Mouse (Mus musculus): Measurements from ENCODE around the gene Eng.

Gene Eng

DNA sequence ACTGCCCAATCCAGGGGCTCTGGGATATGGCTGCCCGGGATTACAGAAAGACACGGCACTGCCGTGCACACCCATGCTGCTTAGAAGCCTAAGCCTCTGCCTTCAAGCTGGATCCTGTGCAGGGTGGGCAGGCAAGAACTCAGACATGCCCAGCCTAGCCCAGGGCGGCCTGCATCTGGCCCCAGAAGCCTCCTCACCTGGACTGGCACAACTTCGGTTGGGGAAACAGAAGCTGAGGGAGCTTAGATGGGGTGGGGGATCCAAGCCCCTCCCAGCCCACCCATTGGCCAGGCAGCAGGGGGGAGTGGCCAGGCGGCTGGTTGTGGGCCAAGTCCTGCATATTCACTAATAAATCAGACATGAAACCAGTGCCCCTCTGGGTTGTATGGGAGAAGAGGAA lies 35.4 kb downstream of the Eng start:
- DNase-seq (ENCODE audit: low spot score), result no peak

DNA sequence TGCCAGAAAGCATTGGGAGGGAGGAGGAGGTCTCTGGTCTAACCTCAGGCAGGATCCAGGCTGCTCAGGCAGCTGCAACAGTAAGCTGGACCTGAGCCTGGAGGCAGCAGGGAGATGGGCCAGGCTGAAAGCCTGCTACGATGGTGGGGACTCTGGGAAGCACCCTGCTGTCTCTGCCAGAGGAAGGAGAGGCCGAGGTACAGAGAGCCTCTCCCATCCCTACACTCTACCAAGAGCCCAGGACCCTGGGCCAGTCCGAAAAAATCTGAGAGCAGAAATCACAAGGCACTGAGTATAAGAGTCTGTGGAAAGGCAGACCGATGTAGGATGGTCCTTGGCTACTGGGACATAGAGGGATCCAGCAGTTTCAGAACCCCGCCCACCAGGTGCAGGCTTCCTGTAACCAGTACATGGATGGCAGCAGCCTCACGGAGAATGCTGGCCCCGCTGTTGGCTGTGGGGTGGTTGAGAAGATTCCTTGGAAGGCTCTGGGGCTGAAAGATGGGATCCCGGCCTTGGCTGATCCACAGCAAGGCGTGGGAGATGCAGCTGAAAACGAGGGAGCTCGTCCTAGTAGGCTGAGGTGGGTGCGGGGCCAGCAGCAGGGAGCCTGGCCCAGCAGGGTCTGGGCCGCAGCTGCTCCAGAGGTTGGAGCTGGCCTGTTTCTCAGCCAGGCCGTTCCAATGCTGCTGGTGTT lies 36.5 kb downstream of the Eng start:
- DNase-seq (ENCODE audit: low spot score), result no peak

DNA sequence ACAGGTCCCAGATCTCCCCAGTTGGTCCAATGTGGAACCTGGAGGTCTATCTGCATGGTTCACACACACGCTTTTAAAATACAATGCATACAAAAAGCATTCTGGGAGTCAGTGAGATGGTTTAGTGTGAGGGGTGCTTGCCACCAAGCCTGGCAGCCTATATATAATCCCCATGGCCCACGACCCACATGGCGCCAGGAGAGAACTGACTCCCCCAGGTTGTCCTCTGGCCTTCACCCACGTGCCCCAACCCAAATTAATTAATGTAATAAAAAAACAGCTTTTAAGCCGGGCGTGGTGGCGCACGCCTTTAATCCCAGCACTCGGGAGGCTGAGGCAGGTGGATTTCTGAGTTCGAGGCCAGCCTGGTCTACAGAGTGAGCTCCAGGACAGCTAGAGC lies 37.3 kb downstream of the Eng start:
- DNase-seq (ENCODE audit: low spot score), result no peak

DNA sequence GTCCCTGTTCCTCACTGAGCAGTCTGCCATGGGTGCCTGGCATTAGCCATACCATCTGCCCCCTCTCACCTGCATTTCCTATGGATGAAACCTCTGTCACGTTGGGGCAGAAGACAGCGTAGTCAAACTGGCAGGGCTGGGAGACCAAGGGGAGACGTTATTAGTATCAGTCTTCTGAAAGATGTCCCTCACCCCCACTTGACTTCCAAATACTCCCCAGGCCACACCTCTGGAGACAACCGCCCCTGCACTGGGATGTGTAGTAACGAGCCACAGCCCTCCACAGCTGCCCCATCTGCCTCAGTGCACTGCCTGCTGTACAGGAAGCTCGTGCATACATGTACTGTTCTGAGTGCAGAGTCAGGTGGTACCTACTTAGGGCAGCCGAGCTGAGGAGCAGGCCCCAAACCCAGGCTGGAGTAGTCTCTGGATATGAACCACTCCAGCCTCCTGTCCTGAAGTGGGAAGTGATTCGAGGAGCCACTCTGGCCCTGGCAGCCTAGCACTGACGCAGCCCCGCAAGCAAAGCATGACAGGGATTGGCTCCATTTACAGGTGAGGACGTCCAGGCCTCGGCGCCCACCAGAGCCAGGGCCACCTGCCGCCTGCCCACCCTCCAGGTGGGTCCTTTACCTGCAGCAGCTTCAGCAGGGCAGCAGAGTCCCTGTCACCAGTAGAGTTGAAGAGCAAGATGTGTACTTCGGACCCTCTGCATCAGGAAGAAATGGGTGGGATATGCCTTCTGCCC lies 38.5 kb downstream of the Eng start:
- no peak for DNase-seq (ENCODE audit: low spot score)

DNA sequence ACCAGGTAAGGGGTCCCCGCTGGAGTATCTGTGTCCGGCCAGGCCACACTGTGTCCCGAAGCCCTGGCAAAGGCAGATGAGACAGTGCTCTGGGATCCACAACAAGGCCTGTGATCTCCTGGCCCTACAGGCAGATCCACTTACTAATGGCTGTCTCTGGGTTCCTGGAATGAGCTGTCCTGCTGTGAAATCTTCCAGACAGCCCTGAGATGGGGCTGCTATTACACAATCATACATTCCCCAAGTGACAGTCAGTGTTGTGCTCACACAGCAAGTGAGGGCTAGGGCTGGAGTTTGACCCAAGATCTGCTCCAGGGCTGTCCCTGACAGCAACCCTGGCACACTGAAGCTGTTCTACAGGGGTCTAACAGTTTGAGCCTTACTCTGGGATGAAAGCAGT lies 39.4 kb downstream of the Eng start:
- no peak for DNase-seq (ENCODE audit: low spot score)

DNA sequence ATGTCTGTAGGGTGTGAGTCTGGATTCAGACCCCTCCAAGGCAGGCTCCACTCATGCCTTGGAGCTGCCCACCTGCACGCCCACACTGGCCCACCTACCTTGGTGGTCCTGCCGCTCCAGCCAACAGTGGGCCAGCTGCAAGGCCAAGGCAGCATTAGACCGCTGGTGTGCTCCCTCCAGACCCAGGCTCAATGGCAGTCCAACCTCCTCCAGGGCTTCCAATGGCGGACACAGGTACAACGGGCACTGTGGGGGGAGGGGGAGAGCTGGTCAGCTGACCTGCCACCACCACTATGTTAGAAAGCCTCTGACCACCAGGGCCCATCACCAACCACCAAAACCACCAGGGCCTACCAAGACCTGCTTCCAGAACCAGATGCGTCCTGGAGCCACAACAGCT lies 40.2 kb downstream of the Eng start:
- no peak for DNase-seq (ENCODE audit: low spot score)

DNA sequence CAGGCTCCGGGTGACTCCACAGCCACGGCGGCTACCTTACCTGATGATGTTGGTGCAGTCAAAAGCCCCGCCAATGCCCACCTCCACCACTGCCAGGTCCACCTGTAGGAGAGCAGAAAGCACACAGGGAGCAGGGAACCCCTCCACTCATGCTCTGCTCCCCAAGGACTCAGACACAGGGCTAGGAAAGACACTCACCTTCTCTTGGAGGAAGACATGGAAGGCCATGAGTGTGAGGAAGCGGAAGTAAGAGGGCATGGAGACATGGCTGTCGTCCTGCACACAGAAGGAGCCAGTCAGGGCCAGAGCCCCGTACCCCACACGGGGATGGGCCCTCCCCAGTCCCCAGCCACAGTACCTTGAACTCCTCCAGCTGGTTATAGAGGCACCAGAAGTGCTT lies 41.2 kb downstream of the Eng start:
- DNase-seq (ENCODE audit: low spot score), result no peak

DNA sequence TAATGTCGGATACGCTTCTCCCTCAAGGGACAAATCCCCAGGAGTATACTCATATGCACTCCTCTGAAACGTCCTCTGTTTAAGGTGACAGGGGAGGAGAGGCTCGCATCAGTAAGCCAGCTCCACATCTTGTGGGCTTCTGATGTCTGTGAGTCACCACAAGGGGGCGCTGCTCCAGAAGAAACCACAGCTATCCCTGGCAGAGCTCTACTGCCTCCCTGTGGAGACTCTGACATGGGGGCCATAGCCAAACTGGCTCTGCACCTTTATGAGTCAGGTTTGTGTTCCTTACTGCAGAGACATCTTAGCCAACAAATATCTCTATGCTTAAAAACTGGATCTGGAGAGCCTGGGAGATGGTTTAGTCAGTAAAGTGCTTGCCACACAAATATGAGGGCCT lies 43.0 kb downstream of the Eng start:
- DNase-seq (ENCODE audit: low spot score), result peak; percentile 93

DNA sequence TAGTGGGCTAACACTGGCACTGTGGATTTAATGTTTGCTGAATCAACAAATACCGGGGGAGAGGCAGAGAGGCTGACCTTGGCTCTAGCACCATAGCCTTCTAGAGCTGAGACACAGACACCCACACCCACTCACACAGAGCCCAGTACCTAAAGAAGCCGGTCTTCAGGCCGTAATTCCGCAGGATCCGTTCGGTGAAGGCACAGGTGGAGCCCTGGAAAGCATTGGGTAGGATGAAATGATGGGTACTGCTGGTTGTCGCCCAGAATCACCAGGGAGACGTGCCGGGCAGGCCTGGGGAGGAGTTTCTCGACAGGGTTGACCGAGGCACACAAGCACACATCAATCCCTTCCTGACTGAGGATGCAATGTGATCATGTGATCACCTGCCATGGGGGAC lies 44.6 kb downstream of the Eng start:
- no peak for DNase-seq (ENCODE audit: low spot score)

DNA sequence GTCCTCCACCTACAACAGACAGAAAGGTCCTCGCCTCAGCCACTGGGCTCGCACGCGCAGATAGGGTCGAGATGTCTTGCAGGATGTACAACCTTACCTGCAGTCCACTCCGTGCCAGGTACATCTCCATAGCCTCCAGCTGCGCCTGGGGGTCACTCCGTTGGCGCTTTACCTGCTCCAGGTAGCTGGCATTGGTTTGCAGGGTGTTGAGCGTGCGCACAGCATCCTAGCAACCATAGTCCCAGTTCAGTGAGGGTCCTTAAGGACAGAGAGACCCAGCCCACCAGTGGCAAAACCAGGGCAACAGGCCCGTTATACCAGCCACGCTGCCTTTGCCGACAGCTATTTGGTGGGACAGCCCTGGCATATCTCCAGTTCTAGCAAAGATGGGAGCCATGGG lies 46.1 kb downstream of the Eng start:
- no peak for DNase-seq (ENCODE audit: low spot score)

DNA sequence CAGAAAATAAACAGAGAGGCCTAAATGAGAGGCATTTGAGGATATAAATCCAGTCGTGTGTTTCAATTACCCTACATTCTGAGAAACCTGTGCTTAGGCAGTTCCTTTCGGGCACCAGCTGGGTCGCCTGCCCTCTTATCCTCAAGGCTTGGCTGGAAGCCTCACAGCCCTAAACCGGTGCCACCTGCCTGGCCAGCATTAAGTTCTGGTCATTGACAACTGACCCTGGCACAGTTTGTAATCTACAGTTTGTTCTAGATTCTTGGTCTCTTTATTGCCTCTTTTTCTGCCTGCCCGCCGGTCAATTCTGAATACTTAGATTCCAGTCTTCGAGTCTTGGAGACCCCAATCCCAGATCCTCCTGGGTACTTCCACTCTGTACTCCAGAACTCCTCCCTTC lies 46.9 kb downstream of the Eng start:
- DNase-seq (ENCODE audit: low spot score), result peak; percentile 59

DNA sequence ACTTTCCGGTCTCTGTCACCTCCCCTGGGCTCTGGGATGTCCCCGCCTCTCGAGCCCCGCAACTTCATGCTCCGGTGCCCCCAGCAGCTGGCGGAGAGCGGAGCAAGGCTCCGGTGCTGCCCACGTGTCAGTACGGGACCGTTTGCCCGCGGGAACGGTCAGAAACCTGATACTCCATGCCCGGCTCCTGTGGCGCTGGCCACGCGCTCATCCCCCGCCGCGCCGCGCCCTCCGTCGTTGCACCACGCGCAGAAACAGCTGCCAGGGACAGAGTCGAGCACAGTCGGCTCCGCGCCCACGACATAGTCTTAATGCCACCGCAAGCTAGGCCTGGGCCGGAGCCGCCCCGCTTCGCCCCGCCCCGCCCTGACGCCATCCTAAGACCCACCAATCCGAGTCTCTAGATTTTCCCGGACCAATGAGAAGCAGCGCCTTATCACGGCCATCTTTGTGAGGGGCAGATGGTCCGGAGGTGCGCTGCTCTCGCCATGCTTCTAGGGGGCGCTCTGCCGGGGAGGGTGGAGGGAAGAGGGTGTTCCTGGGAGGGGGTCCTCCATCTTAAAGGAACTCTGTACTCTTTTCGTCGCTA lies 47.5 kb downstream of the Eng start:
- peak; percentile 96 for DNase-seq (ENCODE audit: low spot score)

DNA sequence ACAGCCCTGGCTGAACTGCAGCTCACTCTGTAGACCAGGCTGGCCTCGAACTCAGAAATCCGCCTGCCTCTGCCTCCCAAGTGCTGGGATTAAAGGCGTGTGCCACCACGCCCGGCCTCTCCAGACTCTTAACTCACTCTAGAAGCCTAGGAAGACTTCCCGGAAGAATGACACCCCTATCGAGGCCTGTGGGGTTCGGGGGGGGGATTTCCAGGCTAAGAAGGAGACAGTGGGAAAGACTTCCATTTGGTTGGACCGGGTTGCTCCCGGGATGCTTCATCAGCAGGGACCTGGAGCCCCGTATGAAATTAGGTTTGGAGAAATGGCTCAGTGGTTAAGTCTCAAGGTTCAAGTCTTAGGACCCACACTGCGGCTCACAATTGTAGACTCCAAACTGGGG lies 48.3 kb downstream of the Eng start:
- DNase-seq (ENCODE audit: low spot score), result no peak

DNA sequence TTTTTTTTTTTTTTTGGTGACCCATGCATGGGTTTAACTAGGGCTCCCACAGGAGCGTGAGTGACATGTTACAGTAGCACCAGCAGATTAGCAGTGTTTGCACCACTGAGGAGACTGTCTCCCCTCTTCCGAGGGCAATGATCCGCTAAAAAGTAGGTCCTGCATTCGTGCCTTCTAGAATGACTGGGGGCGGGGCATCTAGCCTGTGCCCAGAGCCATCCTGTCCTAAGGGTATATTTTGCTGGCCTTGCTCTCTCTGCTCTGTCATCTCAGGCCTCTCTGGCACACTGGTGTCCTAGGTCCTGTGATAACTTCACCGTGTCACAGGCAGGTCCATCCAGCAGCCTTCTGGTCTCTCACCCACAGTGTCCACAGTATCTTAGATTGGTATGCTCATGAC lies 53.3 kb downstream of the Eng start:
- no peak for DNase-seq (ENCODE audit: low spot score)

DNA sequence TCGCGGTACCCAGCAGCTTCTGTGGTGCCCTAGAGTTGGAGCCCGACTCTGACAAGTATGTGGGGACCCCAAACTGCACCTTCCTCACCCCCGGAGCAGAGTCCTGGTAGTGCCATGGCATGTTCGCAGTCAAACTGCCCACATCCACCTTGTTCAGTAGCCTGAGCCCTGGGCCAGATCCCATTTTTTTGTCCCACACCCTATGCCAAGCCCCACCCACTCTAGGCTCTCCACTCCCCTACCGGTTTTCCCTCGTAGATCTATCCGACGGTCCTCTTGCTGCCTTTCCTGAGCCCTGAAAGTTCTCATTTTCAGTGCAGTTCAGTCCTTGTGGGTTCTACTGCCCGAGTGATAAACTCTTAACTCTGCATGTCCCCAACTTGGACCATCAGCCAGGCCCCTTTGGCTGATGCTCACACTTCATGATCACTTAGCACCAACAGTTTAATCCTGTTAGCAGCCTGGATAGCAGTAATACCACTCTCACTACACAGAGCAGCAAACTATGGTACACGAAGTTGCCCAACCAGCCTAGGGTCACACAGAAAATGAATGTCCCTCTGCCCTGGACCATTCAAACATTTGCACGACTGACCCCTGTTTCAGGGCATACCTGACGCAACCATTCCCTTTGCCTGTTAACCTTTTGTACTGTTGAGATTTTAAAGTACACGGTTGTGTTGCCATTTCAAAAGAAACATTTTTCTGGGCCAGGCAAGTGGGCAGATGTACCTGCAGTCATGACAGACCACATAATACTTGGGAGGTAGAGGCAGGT lies 54.8 kb downstream of the Eng start:
- no peak for DNase-seq (ENCODE audit: low spot score)

DNA sequence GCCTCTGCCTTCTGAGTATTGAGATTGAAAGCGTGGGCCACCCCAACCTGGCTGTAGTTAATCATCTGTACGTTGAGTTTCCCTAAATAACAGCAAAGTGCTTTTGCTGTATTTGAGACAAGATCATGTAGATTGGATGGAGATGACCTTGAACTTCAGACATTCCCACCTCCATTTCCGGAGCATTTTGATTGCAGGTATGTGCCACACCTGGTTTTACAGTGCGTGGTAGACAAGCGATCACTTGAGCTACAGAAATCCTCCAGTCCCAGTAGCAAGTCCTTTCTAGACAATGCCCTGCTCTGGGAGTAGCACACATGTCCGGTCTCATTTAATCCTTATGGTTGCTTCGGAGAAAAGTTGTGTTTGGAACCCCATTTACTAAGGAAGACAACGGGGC lies 56.7 kb downstream of the Eng start:
- DNase-seq (ENCODE audit: low spot score), result no peak

DNA sequence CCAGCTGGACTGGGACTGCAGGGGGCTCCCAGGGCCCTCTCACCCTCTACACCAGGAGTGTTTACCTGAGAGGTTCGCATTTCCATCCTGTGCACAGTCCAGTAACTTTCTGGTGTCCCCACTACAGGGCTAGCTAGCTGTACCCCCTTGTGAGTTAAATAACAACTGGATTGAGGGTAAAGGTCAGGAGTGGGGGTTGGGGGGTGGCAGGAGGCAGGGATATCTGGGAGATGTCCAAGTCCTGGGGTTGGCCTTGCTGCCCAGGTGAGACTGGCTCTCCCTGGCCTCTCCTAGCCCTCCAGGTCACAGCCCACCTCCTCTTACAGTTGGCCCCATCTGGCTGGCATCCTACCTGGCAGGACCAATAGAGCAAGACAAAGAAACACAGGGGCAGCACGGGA lies 57.6 kb downstream of the Eng start, which contains the start of gene Fpgs:
Gene Fpgs, minus strand, starts transcription at position 125 of the 401 bp plus-strand sequence.
- no peak for DNase-seq (ENCODE audit: low spot score)

DNA sequence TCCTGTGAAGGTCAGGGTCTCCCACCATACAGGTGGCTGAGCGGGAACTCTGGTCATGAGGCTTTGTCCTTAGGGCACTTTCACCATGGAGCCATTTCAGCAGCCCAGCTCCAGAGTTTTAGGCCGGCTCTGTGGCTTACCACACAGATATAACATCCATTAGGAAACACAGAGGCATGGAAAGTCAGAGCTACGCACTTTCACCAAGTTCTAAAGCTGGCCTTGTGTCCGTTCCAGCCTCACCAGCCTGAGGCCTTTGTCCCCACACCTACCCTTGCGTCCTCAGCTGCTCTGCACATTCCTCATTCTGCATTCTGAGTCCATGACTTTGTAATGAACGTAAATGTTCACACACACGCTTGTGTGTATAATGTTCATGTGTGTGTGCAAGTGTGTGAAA lies 58.6 kb downstream of the Eng start:
- no peak for DNase-seq (ENCODE audit: low spot score)

DNA sequence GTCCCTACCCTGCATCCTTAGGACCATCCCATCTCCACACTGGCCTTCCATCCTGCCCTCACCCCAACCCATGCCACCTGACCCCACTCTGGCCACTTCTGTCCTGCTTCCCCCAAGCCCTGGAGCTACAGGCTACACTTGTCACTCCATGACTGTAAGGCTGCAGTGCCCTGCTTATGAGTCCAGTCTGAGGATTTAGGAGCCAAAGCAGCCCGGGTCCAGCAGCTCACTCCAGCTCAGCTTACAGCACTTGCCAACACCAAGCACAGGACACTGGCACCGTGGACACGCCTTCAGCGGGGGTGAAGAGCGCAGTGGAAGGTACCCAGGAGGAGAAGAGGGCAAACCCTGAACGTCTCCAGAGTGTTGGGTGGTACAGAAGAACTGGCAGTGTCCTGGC lies 60.6 kb downstream of the Eng start:
- no peak for DNase-seq (ENCODE audit: low spot score)

DNA sequence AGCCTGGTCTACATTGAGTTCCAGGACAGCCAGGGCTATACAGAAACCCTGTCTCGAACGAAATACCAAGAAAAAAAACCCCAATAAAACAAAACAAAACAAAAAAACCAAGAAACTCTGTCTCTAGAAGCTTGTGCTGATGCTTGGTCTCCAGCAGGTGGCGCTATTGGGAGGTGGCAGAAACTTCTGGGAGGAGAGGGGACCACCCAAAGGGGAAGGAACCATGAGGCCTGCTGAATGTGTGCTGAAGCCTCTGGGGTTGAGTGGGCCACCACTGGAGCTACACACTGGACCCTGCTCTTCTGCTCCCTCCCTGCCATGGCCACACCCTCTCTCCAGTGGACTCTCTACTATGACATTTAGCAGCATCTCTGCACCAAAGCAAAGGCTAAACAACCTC lies 62.2 kb downstream of the Eng start:
- peak; percentile 55 for DNase-seq (ENCODE audit: low spot score)

DNA sequence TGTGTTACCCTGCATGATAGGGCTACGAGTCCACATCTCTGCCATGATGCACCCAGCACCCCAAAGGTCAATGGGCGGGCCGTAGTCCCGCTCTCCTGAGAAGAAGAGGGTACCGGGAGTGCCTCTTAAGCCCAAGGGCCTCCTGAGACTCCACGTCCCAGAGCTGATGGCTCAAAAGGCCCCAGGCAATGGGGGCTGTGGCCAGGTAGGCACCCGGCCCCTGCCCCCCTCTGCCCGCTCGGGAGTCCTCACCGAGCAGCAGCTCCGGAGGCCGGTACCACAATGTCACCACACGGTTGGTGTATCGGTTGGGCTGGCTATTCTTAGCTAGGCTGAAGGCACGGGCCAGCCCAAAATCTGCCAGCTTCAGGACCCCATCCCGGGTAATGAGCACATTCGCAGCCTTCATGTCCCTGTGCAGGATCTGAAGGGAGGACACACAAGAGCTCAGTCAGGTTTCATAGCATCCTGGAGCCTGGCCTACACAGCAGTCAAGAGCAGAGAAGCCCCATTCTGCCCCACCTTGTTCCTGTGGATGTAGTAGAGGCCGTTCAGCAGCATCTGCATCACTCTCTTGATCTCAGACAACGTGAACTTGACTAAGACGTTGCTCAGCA lies 63.2 kb downstream of the Eng start:
- DNase-seq (ENCODE audit: low spot score), result no peak

DNA sequence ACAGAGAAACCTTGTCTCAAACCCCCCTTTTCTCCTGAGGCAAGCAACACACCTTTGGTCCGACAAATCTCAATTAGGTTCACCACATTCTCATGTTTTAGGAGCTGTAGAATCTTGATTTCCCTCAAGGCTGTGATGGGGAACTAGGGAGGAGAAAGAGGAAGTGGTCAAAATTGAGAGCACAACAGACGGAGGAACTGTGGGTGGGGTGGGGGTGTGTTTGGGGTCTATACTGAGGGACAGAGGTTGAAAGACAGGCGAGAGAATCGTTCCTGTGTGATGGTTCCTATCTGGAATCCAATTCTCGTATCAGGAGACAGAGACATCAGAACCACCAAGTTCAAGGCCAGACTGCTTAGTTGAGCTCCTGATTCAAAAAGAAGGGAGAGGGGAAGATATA lies 64.0 kb downstream of the Eng start:
- DNase-seq (ENCODE audit: low spot score), result no peak

Measured in urinary bladder, postnatal 14 days (tissue).